Mouse (Mus musculus) CH12F3 (cell line): ENCODE results near the gene Ins1.

Experiments used
- in situ Hi-C: fragments of 300-500 bp; cut with MboI; formaldehyde crosslinking; loops from 2 replicates; pipeline ENCODE4 v1.14.3; 2020; ENCODE audit warnings: low sequenced_read_pairs

The Ins1 gene

DNA sequence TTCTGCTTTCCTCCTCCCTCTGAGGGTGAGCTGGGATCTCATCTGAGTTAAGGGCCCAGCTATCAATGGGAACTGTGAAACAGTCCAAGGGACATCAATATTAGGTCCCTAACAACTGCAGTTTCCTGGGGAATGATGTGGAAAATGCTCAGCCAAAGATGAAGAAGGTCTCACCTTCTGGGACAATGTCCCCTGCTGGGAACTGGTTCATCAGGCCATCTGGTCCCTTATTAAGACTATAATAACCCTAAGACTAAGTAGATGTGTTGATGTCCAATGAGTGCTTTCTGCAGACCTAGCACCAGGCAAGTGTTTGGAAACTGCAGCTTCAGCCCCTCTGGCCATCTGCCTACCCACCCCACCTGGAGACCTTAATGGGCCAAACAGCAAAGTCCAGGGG, at the start of gene Ins1:
Gene Ins1, plus strand, starts transcription at position 301 of the 400 bp plus-strand sequence.
- in situ Hi-C loops = no loop called here
